Mouse (Mus musculus): ENCODE measurements around the gene Slc24a2. TPM values are rescaled to one million over a fixed set of nuclear protein-coding genes. Genes with fewer than 3 reads are reported as not detected.

Slc24a2 gene
- polyA plus RNA-seq, 3 experiments from 2014 or later, result 0.03 TPM; not detected in 2

DNA sequence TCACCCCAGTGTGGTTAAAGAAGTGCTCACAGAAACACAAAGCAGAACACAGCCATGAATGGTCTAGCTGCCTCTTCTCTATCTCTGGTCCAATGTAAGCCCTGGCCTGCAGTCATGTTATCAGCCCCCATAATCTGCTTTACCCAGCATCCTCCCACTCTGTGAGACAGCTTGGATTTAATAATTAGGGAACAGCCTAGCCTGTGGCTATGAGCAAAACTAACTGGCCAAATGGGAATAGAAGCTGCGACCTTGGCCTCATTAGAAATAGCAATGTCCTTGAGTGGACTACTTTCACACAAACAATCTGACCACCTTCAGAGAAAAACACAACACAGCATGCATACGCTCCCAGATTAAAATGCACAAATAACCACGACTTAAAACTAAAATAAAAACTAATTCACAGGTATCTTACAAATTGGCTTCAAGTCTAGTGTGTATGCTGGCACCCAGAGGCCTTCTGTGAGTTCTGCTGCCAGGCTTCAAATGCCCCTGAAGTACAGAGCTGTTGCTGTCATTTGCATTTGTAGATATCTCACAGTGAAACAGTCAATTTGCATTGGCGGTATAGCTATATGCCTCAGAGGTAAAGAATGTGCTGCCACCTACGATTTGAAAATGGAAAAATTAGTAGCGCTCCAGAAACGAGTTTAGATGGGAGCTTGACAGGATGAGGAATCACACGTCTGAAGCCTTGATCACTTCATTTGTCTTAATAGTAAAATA, 120.8 kb downstream of the Slc24a2 start:
- ATAC-seq, result no peak

DNA sequence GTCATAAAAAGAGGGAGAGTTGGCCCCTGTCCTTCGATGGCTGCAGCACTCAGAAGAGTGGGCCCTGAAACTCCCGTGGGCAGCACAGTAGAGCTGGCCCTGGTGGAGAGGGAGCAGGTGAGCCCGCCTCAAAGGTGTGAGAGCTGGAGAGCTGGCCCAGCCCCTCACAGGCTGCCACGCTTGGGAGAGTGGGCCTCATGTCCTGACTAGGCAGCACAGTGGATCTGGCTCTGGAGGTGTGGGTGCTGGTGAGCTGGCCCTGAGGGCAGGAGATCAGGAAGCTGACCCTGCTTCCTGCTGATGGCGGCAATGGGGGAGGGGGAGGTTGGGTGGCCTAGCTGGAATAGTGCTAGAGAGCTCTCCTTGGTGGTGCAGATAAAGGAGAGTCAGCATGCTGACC, 129.3 kb downstream of the Slc24a2 start:
- ATAC-seq, result no peak

DNA sequence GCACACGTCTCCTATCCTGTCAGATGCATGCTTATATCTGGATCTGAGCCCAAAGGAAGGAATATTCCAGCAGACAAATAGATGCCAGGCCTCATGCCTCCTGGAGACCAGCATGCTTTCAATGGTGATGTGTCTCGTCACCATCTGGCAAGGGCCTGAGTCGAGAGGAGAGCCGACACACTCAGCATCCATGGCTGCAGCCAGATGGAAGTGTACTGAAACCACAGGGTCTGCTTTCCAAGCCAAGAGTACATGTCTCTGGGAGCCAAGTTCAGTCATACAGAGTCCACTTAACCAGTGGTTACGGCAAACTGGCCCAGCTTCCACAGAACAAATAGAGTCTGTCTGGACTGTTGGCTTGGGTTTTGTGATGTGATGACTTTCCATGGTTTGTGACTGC, 134.1 kb downstream of the Slc24a2 start:
- ATAC-seq, result no peak

DNA sequence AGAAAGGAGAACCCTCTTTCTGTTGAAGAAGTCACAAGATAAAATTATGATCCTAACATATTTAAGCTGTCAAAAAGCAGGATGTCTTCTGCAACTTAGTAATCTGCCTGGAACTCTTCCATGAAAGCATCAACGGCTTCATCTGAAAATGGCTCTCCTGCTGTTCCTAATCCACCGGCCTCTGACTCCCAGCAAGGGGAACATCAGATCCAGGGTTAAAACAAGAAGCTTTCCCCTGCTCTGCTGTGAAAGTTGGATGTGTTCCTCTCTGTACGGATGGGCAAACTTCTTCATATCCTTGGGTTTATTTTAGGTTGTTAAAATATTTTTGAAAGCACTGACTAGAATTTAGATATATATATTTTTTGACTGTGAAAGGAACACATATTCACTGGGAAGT, 136.7 kb downstream of the Slc24a2 start:
- ATAC-seq, result no peak

DNA sequence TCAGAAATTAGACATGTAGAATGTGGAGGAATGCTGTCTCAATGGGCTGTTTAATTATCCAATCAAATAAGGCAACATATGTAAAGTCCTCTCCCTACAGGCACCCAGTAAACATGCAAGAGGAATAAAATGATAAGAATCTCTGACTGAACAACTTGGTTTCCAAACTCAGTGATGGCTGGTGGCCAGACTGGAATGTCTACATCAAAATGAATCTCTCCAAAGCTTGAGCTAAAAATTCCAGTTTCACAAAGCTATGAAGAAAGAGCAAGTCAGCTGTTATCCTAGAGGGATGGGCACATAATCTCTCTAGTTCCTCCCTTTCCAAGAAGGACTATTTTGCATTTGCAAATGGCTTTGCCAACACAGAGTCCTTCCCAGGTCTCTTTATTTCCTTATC, 139.4 kb downstream of the Slc24a2 start:
- no peak for ATAC-seq

DNA sequence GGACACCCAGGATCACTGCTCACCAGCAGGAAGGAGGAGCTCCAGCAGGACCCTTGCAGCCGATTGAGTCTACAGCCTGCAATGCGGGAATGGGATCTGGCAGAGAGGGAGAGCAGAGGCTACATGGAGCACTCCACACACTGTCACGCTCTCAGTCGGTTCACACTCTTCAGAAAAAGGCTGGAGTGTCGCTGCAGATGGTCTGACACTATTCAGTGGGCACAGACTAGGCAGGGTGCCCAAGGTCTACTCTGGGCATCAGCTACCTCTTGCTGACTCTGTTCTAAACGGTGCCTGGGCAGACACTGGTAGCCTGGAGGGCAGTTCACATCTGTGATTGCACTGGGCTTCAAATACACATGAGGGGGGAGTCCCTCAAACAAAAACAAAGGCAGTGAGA, 141.6 kb downstream of the Slc24a2 start:
- ATAC-seq, result no peak

DNA sequence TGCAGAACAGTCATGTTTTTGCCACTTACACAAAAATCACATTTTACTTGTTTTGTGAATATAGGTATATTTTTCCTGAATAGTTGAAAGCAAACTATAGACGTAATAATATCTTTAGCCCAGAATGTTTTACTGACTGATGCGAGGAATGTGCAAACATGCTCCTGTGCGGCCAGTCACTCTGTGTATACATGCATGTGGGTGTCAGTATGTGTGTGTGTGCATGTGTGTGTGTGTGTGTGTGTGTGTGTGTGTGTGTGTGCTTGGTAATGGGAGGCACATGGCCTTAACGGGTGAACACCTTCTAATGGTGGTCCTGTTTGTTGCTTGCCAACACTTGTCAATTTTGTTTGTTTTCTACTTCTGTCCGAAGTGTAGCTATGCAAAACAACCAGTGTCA, 142.7 kb downstream of the Slc24a2 start:
- ATAC-seq, result no peak

DNA sequence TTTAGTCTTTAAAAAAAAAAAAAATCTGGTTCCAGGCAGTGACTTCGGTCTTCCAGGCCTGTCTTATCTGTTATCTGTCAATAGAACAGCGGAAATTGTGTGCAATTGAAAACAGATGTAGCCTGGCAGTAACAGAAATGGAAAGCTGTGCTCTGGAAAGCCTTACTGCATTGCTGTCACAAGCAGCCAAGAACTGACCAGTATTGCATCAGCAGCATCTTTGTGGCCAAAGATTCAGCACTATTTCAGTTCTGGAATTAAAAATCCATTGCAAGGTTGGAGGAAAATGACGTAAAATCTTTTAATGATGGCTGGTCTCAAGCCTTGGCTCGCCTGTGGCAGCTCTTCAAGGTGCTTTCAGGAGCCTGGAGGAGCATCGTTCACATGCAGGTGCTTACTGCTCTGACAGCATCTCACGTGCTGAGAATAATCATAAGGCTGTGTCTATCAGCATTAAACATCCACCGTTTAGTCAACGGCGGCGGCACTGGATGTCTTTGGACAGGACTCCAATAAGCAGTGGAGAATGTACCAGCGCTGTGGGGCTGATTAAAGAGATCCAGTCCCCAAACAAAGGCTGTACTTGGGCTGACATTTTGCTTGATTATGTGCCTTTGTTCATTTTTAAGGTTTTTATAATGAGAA, 143.2 kb downstream of the Slc24a2 start:
- ATAC-seq, result no peak

DNA sequence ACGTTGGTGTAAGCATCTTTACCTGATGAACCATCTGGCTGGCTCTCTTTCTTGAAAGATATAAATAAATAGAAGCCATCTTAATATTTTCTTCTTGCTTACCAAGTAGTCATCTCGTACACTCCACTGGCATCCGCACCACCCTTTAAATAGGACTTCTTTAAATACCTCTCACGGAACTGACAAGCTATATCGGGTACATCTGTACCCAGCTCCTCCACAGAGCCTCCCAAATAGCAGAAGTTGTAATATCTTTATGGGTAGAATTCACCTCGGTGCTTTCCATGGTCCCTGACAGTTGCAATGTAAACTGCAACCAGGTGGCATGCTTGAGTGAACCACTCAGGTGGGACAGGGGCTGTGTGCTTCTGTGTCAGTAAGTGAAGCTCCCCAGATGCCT, 149.0 kb downstream of the Slc24a2 start:
- ATAC-seq, result no peak

DNA sequence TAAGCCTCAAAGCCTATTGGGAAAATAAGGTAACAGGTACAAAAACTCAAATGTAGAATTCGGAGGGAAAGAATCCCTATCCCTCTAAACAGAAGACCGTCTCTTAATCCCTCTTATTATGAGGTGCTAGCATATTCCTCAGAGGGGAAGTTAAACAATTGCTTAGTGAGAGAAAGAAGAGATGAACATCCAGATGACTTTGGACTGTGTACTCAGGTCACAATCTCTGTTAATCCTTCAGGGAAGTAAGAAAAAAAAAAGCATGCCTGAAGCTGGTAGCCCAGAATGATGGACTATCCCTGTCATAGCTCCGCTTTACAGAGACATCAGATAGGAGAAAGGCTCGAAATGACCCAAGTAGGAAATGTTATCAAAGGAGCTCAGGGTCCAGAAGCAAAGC, 151.0 kb downstream of the Slc24a2 start:
- ATAC-seq, result no peak

DNA sequence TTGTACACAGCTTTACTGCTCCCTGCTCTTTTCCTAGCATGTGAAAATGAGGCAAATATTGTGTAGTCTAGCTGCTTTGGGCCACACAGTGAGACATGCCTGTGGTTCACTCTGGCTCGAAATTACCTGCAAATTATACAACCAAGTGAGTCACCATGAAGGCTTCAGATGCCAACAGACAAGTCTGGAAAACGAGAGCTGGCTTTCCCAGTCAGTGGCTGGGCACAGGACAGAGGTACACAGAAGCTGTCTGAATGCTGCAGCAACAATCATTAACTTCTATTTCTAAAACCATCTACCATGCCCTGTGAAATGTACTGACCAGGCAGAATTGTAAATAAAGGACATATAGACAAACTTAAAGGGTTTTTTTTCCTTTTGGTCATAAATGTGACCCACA, 151.6 kb downstream of the Slc24a2 start:
- no peak for ATAC-seq

DNA sequence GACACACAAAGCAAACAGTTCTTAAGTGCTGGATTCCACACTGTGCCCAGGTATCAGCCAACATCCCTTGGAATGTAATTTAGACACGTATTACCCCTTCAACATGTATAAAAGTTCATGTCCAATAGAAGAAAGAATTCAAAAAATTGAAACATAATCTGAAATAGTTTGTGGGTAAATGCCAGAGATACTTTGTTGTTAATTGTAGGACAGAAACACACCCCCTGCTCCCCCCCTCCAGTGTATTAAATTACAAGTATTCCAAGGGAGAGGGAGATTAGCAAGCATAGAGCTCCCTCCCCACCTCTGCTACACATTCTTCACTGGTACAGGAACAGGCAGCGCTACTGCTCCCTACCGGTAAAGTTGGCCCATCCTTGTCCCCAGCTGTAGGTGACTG, 154.5 kb downstream of the Slc24a2 start:
- no peak for ATAC-seq

DNA sequence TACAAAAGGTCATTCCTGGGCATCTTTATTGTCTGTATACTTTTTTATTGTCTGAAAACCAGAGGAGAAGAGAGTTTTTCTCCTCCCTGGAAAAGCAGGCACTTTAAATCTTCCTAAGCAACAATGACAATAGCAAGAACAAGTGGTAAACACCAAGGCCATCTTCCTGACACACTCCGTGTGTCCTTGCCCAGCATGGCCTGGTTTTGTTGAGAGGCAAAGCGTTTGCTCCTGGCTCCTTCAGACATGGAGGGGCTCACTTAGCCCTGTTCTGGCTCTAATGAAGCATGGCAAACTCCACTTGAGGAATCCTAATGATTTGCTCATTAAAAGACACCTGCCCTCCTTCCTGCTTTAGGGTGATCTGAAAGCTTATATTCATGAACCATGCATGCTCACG, 162.2 kb downstream of the Slc24a2 start:
- ATAC-seq, result no peak

DNA sequence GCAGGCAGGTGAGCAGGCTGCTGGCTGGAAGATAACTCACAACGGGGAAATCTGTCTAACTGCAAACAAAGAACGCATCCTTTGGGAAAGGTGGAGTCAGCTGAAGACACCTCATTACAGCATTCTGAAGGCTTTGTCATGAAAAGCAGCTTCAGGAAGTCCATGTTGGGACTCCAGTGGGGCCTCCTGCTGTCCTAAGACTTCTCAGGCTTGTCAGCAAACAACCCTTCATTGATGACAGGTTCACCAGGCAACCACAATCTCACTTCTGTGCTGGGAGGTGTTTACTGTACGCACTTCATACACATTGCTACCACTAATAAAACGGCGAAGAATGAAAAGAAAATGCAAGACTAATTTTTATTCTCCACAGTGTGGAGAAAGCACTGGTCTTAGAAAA, 165.1 kb downstream of the Slc24a2 start:
- ATAC-seq, result no peak

DNA sequence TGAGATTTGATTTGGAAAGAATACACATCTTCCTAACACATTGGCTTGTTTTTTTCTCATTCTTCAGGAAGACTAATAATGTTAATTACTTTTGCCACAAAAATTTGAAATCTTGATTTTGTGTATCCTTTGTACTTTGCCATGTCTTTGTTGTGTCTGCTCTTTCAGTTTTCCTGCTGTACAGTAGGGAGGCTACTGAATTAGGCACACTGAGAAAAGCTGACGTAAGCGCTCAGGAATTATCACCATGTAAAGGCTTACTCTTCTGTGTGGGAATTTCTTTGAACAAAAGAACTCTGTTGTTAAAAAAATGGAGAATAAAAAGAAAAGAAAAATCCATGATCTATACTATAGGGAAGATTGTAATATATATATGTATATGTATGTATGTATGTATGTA, 165.7 kb downstream of the Slc24a2 start:
- no peak for ATAC-seq

DNA sequence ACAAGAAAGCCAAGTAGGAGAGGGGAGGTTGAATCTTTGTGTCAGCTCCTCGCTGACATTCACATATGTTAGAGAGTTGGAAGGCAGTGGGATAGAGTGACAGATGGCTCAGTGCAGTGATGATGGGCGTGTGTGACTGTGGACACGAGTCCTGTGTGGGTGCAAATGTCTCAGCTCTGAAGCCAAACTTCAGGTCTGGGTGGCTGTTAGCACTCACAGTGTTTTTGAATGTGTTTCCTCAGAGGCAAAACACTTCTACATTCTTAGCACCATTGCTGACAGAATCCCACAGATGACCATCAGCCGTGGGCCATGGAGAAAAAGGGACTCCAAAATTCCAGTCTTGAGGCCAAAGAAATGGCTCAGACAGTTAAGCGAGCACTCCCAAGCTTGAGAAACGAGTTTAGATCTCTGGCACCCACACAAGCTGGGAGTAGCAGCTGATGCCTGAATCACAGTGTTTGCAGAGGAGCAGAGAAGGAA, 167.5 kb downstream of the Slc24a2 start:
- no peak for ATAC-seq

DNA sequence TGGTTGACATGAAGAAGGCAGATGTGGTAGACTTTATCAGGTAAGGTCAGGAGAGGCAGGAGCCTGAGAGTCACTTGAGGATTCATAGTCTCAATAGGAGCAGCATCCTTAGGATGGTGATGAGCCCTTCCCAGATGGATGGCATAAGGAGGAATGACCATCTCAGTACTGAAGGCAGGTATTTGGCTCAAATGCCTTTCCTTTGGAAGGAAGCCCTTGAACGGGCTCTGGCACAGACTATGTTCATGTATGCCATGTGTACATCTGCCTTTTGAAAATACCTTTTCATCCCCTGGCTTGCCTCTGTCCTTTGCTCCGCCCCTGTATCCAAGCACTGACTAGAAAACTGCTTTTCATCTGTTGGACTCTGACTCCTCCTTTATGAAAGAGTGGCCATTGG, 168.6 kb downstream of the Slc24a2 start:
- no peak for ATAC-seq

DNA sequence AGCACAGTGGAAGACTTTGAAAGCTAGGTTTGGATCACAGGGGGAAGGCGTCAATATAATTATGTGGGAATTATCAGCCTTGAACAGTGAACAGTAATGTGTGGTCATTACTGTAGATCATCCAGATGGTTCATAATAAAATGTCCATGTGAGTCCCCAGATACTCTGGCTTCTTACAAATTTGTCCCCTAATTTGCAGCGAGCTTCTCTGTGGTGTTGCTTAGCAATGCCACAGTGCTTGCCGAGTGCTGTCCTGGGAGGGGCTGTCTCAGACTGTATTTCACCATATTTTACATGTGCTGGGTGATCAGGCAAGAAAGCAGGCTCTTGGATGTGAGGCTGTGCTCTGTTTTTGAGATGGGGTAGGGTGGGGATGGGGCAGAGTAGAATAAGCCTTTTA, 172.7 kb downstream of the Slc24a2 start:
- no peak for ATAC-seq

DNA sequence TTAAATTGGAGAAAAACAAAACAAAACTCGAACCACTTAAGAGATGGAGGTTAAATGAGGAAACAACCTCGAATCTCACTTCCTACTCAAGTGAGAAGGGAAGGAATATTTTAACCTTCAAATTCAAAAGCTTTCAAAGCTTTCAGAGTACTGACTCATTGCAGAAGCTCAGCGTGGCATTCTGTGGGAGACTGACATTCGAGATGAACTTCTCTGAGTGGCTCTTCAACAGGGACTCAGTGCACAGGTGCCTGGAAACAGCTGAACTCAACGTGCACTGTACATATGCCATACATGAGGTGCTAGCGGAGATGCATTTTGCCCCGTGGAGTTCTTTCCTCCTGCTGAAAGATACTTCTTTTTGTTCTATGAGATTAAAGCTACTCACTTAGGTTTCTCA, 174.5 kb downstream of the Slc24a2 start:
- no peak for ATAC-seq

DNA sequence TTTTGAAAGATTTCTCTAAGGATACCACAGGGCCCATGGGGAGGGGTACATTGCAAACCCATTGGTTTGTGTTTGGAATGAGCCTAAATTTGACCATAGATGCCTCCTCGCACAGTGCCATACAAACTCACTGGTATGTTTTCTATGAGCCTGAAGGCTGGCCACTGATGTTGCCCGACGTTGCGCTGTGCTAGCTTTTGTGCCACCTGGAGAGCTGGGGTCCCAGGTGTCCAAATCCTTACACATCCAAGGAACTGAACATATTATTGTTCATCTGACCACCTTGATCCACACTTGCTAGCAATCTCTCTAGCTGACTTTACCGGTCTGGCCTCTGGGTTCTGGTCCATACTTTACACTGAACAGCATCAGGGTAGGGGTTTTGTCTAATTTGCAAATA, 177.4 kb downstream of the Slc24a2 start:
- no peak for ATAC-seq

DNA sequence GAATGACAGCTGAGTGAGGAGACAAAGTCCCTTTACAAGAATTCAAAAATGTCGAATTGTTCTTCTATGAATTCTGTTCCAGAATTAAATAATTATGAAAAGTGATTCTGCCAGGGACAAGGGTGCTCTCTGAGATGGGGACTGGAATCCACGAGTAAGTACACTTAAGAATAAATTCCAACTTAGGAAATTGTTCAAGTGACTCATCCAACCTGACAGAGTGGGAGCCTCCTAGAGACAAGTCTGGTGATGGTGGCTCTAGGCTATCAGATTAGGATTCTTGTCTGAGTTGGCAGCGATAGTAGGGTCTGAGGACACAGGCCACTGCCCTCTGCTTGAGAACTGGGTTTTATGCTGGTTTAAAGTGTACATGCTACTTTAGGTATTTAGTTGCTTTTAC, 181.2 kb downstream of the Slc24a2 start:
- ATAC-seq, result no peak

DNA sequence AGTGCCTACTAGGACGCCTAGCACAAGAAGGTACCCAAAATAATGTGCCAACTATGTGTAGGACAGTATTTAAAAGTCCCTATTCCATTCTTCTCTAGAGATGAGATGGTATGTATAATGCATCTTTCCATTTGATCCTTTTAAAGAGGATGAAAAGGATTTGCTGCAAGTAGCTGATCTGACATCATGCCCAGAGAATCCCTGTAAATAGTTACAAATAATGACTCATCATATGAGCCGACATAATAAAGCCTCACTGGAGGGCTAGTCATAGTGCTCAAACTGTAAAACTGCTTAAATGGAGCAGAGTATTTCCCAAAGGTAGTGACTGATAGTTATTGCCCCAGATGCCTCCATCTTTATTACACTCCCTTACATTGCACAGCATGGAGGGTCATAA, 183.1 kb downstream of the Slc24a2 start:
- ATAC-seq, result no peak

DNA sequence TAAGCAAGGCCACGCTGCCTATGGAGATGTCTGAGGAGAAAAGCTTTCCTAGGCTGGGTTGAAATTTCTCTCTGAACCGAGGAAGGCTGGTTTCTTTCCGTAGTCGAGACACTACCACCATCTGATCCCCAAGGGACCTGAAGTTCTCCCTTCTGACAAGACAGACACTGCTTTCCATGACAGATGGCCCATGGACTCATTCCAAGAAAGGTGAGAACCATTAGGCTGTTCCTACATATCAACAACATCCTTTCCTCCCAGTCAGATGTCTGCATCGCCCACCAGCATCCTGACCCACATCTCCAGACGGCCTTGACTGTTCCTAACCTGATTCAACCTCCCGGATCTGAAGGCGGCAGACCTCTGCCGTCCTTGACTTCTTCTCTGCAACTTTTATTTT, 187.0 kb downstream of the Slc24a2 start:
- no peak for ATAC-seq

DNA sequence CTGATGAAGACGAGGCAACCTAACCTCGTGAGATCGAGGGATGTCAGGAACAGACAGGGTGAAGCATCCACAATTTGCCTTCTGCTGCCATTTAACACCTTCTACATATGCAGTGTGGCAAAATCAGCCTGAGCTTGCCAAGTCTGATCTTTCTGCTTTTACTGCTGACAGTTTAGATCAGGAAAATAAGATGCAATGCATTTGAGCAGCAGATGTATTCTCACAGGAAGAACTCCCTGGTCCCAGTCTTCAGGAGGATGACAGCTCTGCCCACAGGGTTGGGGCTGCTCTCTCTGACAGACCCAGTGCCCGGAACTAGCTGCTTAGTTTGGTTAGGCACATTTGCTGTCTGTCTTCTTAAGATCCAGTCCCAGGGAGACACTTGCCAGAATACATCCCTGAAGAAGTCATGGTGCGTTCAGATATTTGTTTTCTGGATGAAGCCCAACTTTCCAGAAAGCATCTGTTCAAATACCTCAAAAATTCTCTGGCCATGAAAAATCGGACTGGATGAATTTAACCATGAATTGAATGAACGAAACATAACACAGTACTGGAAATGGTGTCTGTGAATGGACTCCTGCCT, 188.8 kb downstream of the Slc24a2 start:
- no peak for ATAC-seq

All from inflammation-experienced regulatory T-cells, adult 6 months (primary cell).